11 mouse cellular contexts compared by ENCODE assay signal in the genomic region with DNA sequence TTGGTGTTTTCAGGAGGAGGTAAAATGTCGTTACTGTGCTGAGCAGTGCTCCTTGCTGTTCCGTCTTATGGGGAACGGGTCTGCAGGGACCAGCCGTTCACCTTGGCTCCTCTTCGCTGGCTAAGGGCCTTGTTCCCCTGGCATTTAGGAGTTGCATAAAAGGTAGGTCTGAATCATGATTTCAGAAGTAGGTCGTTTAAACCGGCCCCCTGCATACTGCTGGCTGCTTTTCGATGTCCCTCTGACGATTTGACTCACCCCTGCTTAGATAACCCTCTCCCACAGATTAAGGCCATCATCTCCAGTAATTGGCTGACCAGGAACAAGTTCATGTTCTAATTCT. TPM values are rescaled to one million over a fixed set of nuclear protein-coding genes. Genes with fewer than 3 reads are reported as not detected.
A peak's percentile ranks its signal among the peaks of the same experiment; 100 is the strongest.
DNase-seq lines count a peak whose midpoint lies in the region; ATAC-seq and TF ChIP-seq lines count a peak whose summit lies in the region.
"Had no signal": no experiment of that assay in that cellular context is flagged by ENCODE, and none has a peak within 500 bp of the region (broad histone marks: within the 10 kb centered on the region; RNA-seq: fewer than 3 reads in every experiment).

No protein-coding gene starts in this region.

- intact Hi-C loops in heart, adult 2 months (cut with DNase I), result loop anchor here (5.0 to 10.0 kb wide), 2 partner anchors 56 to 739 kb away; no protein-coding TSS in a partner anchor

- no peaks in the 10 kb centered on the region for H3K9me3 ChIP-seq in forebrain, embryonic 11.5 days (ENCODE audit: control insufficient read depth, low read length)
- no peaks in the 10 kb centered on the region for H3K9me3 ChIP-seq in hindbrain, embryonic 11.5 days (ENCODE audit: control insufficient read depth, low read length)
- no peaks in the 10 kb centered on the region for H3K9me3 ChIP-seq in midbrain, embryonic 14.5 days (ENCODE audit: control insufficient read depth, low read length)

- H3K27ac ChIP-seq in layer of hippocampus, adult 2 months, result peak overlapping the region; percentile 59
- H3K27ac ChIP-seq in forebrain, embryonic 11.5 days (ENCODE audit: low read depth, low read length), result no peak overlapping the region
- no peak overlapping the region for H3K27ac ChIP-seq in hindbrain, embryonic 11.5 days (ENCODE audit: low read depth, low read length)
- peak overlapping the region; percentile 84 for H3K27ac ChIP-seq in midbrain, embryonic 14.5 days (replicated peaks; ENCODE audit: low read depth, low read length)
- no peak overlapping the region for H3K27ac ChIP-seq in heart, adult 2 months
- H3K27ac ChIP-seq: liver, embryonic 14.5 days; macrophage had no signal

- no peaks in the 10 kb centered on the region for H3K27me3 ChIP-seq in forebrain, embryonic 11.5 days (ENCODE audit: control insufficient read depth, insufficient read depth, low read length)
- no peaks in the 10 kb centered on the region for H3K27me3 ChIP-seq in hindbrain, embryonic 11.5 days (ENCODE audit: control insufficient read depth, insufficient read depth, low read length)
- no peaks in the 10 kb centered on the region for H3K27me3 ChIP-seq in midbrain, embryonic 14.5 days (ENCODE audit: control insufficient read depth, insufficient read depth, low read length)
- no peaks in the 10 kb centered on the region for H3K27me3 ChIP-seq in heart, adult 2 months (ENCODE audit: control insufficient read depth, insufficient read depth, low read length)

- TF ChIP-seq POLR2A in heart, adult 2 months (IDR thresholded peaks at IDR 0.05; ENCODE audit: insufficient read depth, low read depth, low read length), result no peak

- no peak for DNase-seq in layer of hippocampus, adult 2 months (ENCODE audit: low spot score in 2 of 2)
- DNase-seq in layer of hippocampus, postnatal 36 days, result no peak
- DNase-seq in forebrain, embryonic 11.5 days (ENCODE audit: low spot score), result no peak
- no peak for DNase-seq in hindbrain, embryonic 11.5 days (ENCODE audit: low spot score)
- no peak for DNase-seq in midbrain, embryonic 14.5 days
- DNase-seq in heart, adult 2 months, result no peak
- DNase-seq in thymus, postnatal 14 days, result no peak
- DNase-seq in thymus, postnatal 4 days, result no peak
- DNase-seq: cerebellum, postnatal 36 days had no signal

- H3K4me1 ChIP-seq in forebrain, embryonic 11.5 days (replicated peaks; ENCODE audit: control insufficient read depth, insufficient read depth, low read length), result 0 out of 2 replicates have a peak, but pooled peaks cover 2% of the 10 kb centered on the region
- H3K4me1 ChIP-seq in hindbrain, embryonic 11.5 days (replicated peaks; ENCODE audit: control insufficient read depth, insufficient read depth, low read length), result no peaks in the 10 kb centered on the region; the same call in 1 of the 2 replicates
- H3K4me1 ChIP-seq in midbrain, embryonic 14.5 days (ENCODE audit: control insufficient read depth, insufficient read depth, low read length), result peaks cover 24% of the 10 kb centered on the region
- no peaks in the 10 kb centered on the region for H3K4me1 ChIP-seq in heart, adult 2 months (ENCODE audit: control insufficient read depth, insufficient read depth, low read length)

- H3K9ac ChIP-seq in forebrain, embryonic 11.5 days (ENCODE audit: low read length), result peak overlapping the region; percentile 16; the same call in 1 of the 2 replicates
- H3K9ac ChIP-seq in hindbrain, embryonic 11.5 days (ENCODE audit: low read depth, low read length), result no peak overlapping the region
- peak overlapping the region; percentile 42; the same call in 1 of the 2 replicates for H3K9ac ChIP-seq in midbrain, embryonic 14.5 days (replicated peaks; ENCODE audit: low read length)
- no peak overlapping the region for H3K9ac ChIP-seq in heart, adult 2 months (ENCODE audit: low read depth, low read length)
- H3K9ac ChIP-seq: liver, embryonic 14.5 days had no signal

- H3K4me3 ChIP-seq in layer of hippocampus, adult 2 months, result peak overlapping the region; percentile 13; the same call in 1 of the 2 replicates
- no peak overlapping the region for H3K4me3 ChIP-seq in forebrain, embryonic 11.5 days (ENCODE audit: low read depth, low read length)
- H3K4me3 ChIP-seq in hindbrain, embryonic 11.5 days (ENCODE audit: low read depth, low read length), result no peak overlapping the region
- H3K4me3 ChIP-seq in midbrain, embryonic 14.5 days (replicated peaks; ENCODE audit: low read depth, low read length), result peak overlapping the region; percentile 15; the same call in 1 of the 2 replicates
- no peak overlapping the region for H3K4me3 ChIP-seq in heart, adult 2 months

- WGBS in forebrain, embryonic 11.5 days, result 59% methylated on average over 9 of the region's 9 CpGs
- WGBS in hindbrain, embryonic 11.5 days, result 63% methylated on average over 9 of the region's 9 CpGs
- 21% methylated on average over 9 of the region's 9 CpGs for whole genome bisulfite sequencing in midbrain, embryonic 14.5 days
- 68% methylated on average over 9 of the region's 9 CpGs for WGBS in heart, adult 2 months

- H3K79me2 ChIP-seq in heart, adult 2 months (replicated peaks; ENCODE audit: control insufficient read depth, insufficient read depth, low read length), result no peaks in the 10 kb centered on the region

- H3K36me3 ChIP-seq in forebrain, embryonic 11.5 days (ENCODE audit: control insufficient read depth, insufficient read depth, low read length), result no peaks in the 10 kb centered on the region
- no peaks in the 10 kb centered on the region for H3K36me3 ChIP-seq in hindbrain, embryonic 11.5 days (ENCODE audit: control insufficient read depth, insufficient read depth, low read length)
- H3K36me3 ChIP-seq in midbrain, embryonic 14.5 days (ENCODE audit: control insufficient read depth, insufficient read depth, low read length), result no peaks in the 10 kb centered on the region
- no peaks in the 10 kb centered on the region for H3K36me3 ChIP-seq in heart, adult 2 months (ENCODE audit: control insufficient read depth, insufficient read depth, low read length)

- no peak for TF ChIP-seq EP300 in heart, adult 2 months (IDR thresholded peaks at IDR 0.05; ENCODE audit: insufficient read depth, low read depth, low read length)

- no peak for TF ChIP-seq CTCF in layer of hippocampus, adult 2 months (conservative IDR thresholded peaks at IDR 0.05)
- no peak for TF ChIP-seq CTCF in heart, adult 2 months (IDR thresholded peaks at IDR 0.05)

- peak; percentile 13; the same call in 1 of the 2 replicates for ATAC-seq in forebrain, embryonic 11.5 days (replicated peaks; ENCODE audit: low FRiP score)
- peak; percentile 76 for ATAC-seq in hindbrain, embryonic 11.5 days (ENCODE audit: low FRiP score)
- no peak; the same call in 1 of the 2 replicates for ATAC-seq in midbrain, embryonic 14.5 days (ENCODE audit: low FRiP score, low TSS enrichment)

- no peak overlapping the region for H3K4me2 ChIP-seq in forebrain, embryonic 11.5 days (ENCODE audit: low read depth, low read length, severe bottlenecking)
- no peak overlapping the region for H3K4me2 ChIP-seq in hindbrain, embryonic 11.5 days (replicated peaks; ENCODE audit: low read depth, low read length)
- H3K4me2 ChIP-seq in midbrain, embryonic 14.5 days (ENCODE audit: low read length), result peak overlapping the region; percentile 47

RNA-seq across cellular contexts. Expression of gene Slc1a2, which starts 27.6 kb away (rescaled TPM):
- 1,000 to 10,000 TPM; 1,761 to 1,800 TPM for total RNA-seq in layer of hippocampus, adult 2 months (2021)
- total RNA-seq in layer of hippocampus, postnatal 36 days (2021), result 1,000 to 10,000 TPM; 1,671 to 1,869 TPM
- 7.7 and 8.0 TPM in 2 replicates for polyA plus RNA-seq in forebrain, embryonic 11.5 days (2014; fragmentation: Nextera tagmentation; extraction: Ambion mirVana)
- polyA plus RNA-seq in hindbrain, embryonic 11.5 days (2014; fragmentation: Nextera tagmentation; extraction: Ambion mirVana), result 16.6 and 19.8 TPM in 2 replicates
- polyA plus RNA-seq in midbrain, embryonic 14.5 days (2014; fragmentation: Nextera tagmentation; extraction: Ambion mirVana), result 22.3 and 24.0 TPM in 2 replicates
- total RNA-seq in heart, adult 2 months (2021), result under 1 TPM; 0.29 to 0.50 TPM
- polyA plus RNA-seq in heart, adult 2 months (2012; rRNA removed), result 0.12 and 0.76 TPM in 2 replicates

Comparison
In these comparisons a context has a peak if more than half of its experiments do, and no peak if none do; other contexts are left out.
1. H3K27ac ChIP-seq: peak in layer of hippocampus, adult 2 months (single experiment) and midbrain, embryonic 14.5 days (single experiment); none in forebrain, embryonic 11.5 days (single experiment), hindbrain, embryonic 11.5 days (single experiment) and heart, adult 2 months (single experiment).
2. H3K4me3 ChIP-seq: peak in layer of hippocampus, adult 2 months (single experiment) and midbrain, embryonic 14.5 days (single experiment); none in forebrain, embryonic 11.5 days (single experiment), hindbrain, embryonic 11.5 days (single experiment) and heart, adult 2 months (single experiment).
3. H3K9ac ChIP-seq: peak in forebrain, embryonic 11.5 days (single experiment) and midbrain, embryonic 14.5 days (single experiment); none in hindbrain, embryonic 11.5 days (single experiment) and heart, adult 2 months (single experiment).